ENCODE assay signal across 23 mouse cellular contexts in the genomic region with DNA sequence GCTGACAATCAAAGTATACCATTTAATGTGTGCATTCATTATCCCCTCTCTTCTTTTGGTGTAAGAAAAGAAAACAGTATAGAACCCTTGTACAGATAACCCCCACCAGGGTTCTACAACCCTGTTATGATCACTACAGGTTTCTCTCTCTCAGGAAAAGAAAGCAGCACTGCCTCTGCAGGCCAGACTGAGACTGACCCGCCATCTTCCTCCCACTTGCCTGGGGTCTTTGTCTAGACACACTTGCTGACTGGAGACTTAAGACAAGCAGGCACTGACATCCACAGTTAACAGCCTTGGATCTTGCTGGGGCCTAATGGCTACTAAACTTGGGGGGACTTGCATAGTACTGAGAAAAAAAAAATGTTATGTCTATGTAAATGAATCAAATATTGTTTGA. TPM values are rescaled to one million over a fixed set of nuclear protein-coding genes. Genes with fewer than 3 reads are reported as not detected.
A peak's percentile ranks its signal among the peaks of the same experiment; 100 is the strongest.
DNase-seq lines count a peak whose midpoint lies in the region; ATAC-seq lines count a peak whose summit lies in the region.
"Had no signal": no experiment of that assay in that cellular context is flagged by ENCODE, and none has a peak within 500 bp of the region (broad histone marks: within the 10 kb centered on the region; RNA-seq: fewer than 3 reads in every experiment).

No protein-coding gene starts in this region.

- H3K9me3 ChIP-seq in forebrain, embryonic 14.5 days (replicated peaks; ENCODE audit: control insufficient read depth, low read length): no peaks in the 10 kb centered on the region
- no peaks in the 10 kb centered on the region for H3K9me3 ChIP-seq in forebrain, embryonic 10.5 days
- no peaks in the 10 kb centered on the region for H3K9me3 ChIP-seq in neural tube, embryonic 14.5 days (ENCODE audit: control insufficient read depth, low read length)
- H3K9me3 ChIP-seq in limb, embryonic 11.5 days (ENCODE audit: control insufficient read depth, low read length): no peaks in the 10 kb centered on the region
- H3K9me3 ChIP-seq: forebrain, embryonic 13.5 days; G1E; hindbrain, embryonic 10.5 days had no signal

- no peaks in the 10 kb centered on the region for H3K4me1 ChIP-seq in forebrain, embryonic 14.5 days (ENCODE audit: control insufficient read depth, insufficient read depth, low read length)
- peaks cover 19% of the 10 kb centered on the region for H3K4me1 ChIP-seq in forebrain, embryonic 10.5 days
- no peaks in the 10 kb centered on the region for H3K4me1 ChIP-seq in neural tube, embryonic 14.5 days (ENCODE audit: control insufficient read depth, insufficient read depth, low read length)
- H3K4me1 ChIP-seq in limb, embryonic 11.5 days (ENCODE audit: control insufficient read depth, insufficient read depth, low read length): no peaks in the 10 kb centered on the region
- H3K4me1 ChIP-seq: forebrain, embryonic 13.5 days; hindbrain, embryonic 10.5 days had no signal

- H3K9ac ChIP-seq in forebrain, embryonic 14.5 days (ENCODE audit: low read length): no peak overlapping the region
- no peak overlapping the region for H3K9ac ChIP-seq in neural tube, embryonic 14.5 days (replicated peaks; ENCODE audit: low read depth, low read length)
- no peak overlapping the region for H3K9ac ChIP-seq in limb, embryonic 11.5 days (ENCODE audit: low read length)
- H3K9ac ChIP-seq: forebrain, embryonic 13.5 days had no signal

- WGBS in forebrain, embryonic 14.5 days: 4% methylated on average over 1 of the region's 1 CpGs
- WGBS in forebrain, embryonic 10.5 days: 31% methylated on average over 1 of the region's 1 CpGs
- WGBS in neural tube, embryonic 14.5 days: 58% methylated on average over 1 of the region's 1 CpGs
- WGBS in limb, embryonic 11.5 days: 41% methylated on average over 1 of the region's 1 CpGs

- H3K4me2 ChIP-seq in forebrain, embryonic 14.5 days (ENCODE audit: low read length): no peak overlapping the region
- H3K4me2 ChIP-seq in neural tube, embryonic 14.5 days (ENCODE audit: low read depth, low read length): no peak overlapping the region
- no peak overlapping the region for H3K4me2 ChIP-seq in limb, embryonic 11.5 days (ENCODE audit: low read depth, severe bottlenecking)
- H3K4me2 ChIP-seq: forebrain, embryonic 13.5 days had no signal

- no peak for DNase-seq in forebrain, embryonic 14.5 days (ENCODE audit: low spot score)
- no peak for DNase-seq in forebrain, embryonic 10.5 days (ENCODE audit: extremely low spot score, low spot score)
- no peak for DNase-seq in neural tube, embryonic 10.5 days (ENCODE audit: extremely low spot score, low spot score)
- DNase-seq in limb, embryonic 11.5 days (ENCODE audit: low spot score): peak; percentile 46
- no peak for DNase-seq in cerebellum, adult 9-10 months
- DNase-seq: adrenal gland, postnatal 10 days; cerebellum, adult 2 months; cerebellum, postnatal 36 days; kidney, postnatal 25 days; layer of hippocampus, postnatal 36 days; lung, postnatal 4 days; right cerebral cortex, postnatal 25 days; spleen, adult 18-20 months had no signal

- H3K36me3 ChIP-seq in forebrain, embryonic 14.5 days (ENCODE audit: control insufficient read depth, insufficient read depth, low read length): peaks cover 3% of the 10 kb centered on the region; the same call in 1 of the 2 replicates
- no peaks in the 10 kb centered on the region for H3K36me3 ChIP-seq in forebrain, embryonic 10.5 days (replicated peaks)
- no peaks in the 10 kb centered on the region for H3K36me3 ChIP-seq in neural tube, embryonic 14.5 days (ENCODE audit: control insufficient read depth, insufficient read depth, low read length)
- H3K36me3 ChIP-seq in limb, embryonic 11.5 days (ENCODE audit: control insufficient read depth, insufficient read depth, low read length): no peaks in the 10 kb centered on the region
- H3K36me3 ChIP-seq: hindbrain, embryonic 10.5 days had no signal

- no peak overlapping the region for H3K4me3 ChIP-seq in forebrain, embryonic 14.5 days (ENCODE audit: low read depth, low read length)
- H3K4me3 ChIP-seq in forebrain, embryonic 10.5 days: no peak overlapping the region
- H3K4me3 ChIP-seq in neural tube, embryonic 14.5 days (ENCODE audit: low read depth, low read length): no peak overlapping the region
- no peak overlapping the region for H3K4me3 ChIP-seq in limb, embryonic 11.5 days (ENCODE audit: low read depth, low read length)
- H3K4me3 ChIP-seq: forebrain, embryonic 13.5 days; hindbrain, embryonic 10.5 days; layer of hippocampus, adult 2 months; myocyte had no signal

- ATAC-seq in forebrain, embryonic 14.5 days: peak; percentile 48; the same call in 1 of the 2 replicates
- ATAC-seq in neural tube, embryonic 14.5 days (ENCODE audit: low read depth): peak; percentile 41; the same call in 1 of the 2 replicates
- ATAC-seq in limb, embryonic 11.5 days (ENCODE audit: insufficient number of reproducible peaks, low FRiP score, low TSS enrichment, low read depth): no peak; the same call in 1 of the 2 replicates
- ATAC-seq in cerebellum, adult (ENCODE audit: insufficient number of reproducible peaks, low FRiP score, low TSS enrichment): no peak
- ATAC-seq: forebrain, embryonic 13.5 days; intestine, postnatal 0 days; midbrain, embryonic 16.5 days; Patski had no signal

- H3K27me3 ChIP-seq in forebrain, embryonic 14.5 days (replicated peaks; ENCODE audit: control insufficient read depth, insufficient read depth, low read length): no peaks in the 10 kb centered on the region
- peaks cover 38% of the 10 kb centered on the region for H3K27me3 ChIP-seq in forebrain, embryonic 10.5 days (ENCODE audit: poor library complexity, severe bottlenecking)
- no peaks in the 10 kb centered on the region for H3K27me3 ChIP-seq in neural tube, embryonic 14.5 days (ENCODE audit: control insufficient read depth, insufficient read depth, low read length)
- no peaks in the 10 kb centered on the region for H3K27me3 ChIP-seq in limb, embryonic 11.5 days (ENCODE audit: control insufficient read depth, insufficient read depth, low read length)
- H3K27me3 ChIP-seq: forebrain, embryonic 13.5 days; Patski had no signal

- H3K27ac ChIP-seq in forebrain, embryonic 14.5 days (ENCODE audit: low read depth, low read length): no peak overlapping the region
- H3K27ac ChIP-seq in forebrain, embryonic 10.5 days: no peak overlapping the region
- no peak overlapping the region for H3K27ac ChIP-seq in neural tube, embryonic 14.5 days (ENCODE audit: low read depth, low read length)
- 0 out of 2 replicates have a peak overlapping the region, but pooled peaks have one; percentile 39 for H3K27ac ChIP-seq in limb, embryonic 11.5 days (replicated peaks; ENCODE audit: low read depth, low read length)
- H3K27ac ChIP-seq: forebrain, embryonic 13.5 days; hindbrain, embryonic 10.5 days; layer of hippocampus, adult 2 months had no signal

RNA-seq across cellular contexts. Expression of a gene that starts 42.2 kb away (rescaled TPM):
- 47.5 and 53.2 TPM in 2 replicates for polyA plus RNA-seq in forebrain, embryonic 14.5 days (2014; fragmentation: Nextera tagmentation; extraction: Ambion mirVana)
- polyA plus RNA-seq in forebrain, embryonic 10.5 days (2016; fragmentation: Nextera tagmentation; extraction: Ambion mirVana): 31.6 TPM in 2 replicates
- polyA plus RNA-seq in neural tube, embryonic 14.5 days (2014; fragmentation: Nextera tagmentation; extraction: Ambion mirVana): 62.3 and 65.6 TPM in 2 replicates
- 25.5 and 37.7 TPM in 2 replicates for polyA plus RNA-seq in limb, embryonic 11.5 days (2014; fragmentation: Nextera tagmentation; extraction: Ambion mirVana)

Comparison
In these comparisons a context has a peak if more than half of its experiments do, and no peak if none do; other contexts are left out.
1. ATAC-seq: peak in forebrain, embryonic 14.5 days (single experiment) and neural tube, embryonic 14.5 days (single experiment); none in limb, embryonic 11.5 days (single experiment) and cerebellum, adult (single experiment).